Mouse (Mus musculus) liver, embryonic 14 days (tissue): ENCODE measurements around the gene Mat1a. TPM values are rescaled to one million over a fixed set of nuclear protein-coding genes. Genes with fewer than 3 reads are reported as not detected.

Source experiments
- polyA plus RNA-seq: library from polyadenylated mRNA; depleted of rRNA; stranded (reverse); fragments of >200 nt; gene quantifications from 2 replicates; pipeline ENCODE4 v1.2.3, GENCODE M21; 2012; rRNA removed

Mat1a gene
- 7.2 and 8.7 TPM in 2 replicates for polyA plus RNA-seq

DNA sequence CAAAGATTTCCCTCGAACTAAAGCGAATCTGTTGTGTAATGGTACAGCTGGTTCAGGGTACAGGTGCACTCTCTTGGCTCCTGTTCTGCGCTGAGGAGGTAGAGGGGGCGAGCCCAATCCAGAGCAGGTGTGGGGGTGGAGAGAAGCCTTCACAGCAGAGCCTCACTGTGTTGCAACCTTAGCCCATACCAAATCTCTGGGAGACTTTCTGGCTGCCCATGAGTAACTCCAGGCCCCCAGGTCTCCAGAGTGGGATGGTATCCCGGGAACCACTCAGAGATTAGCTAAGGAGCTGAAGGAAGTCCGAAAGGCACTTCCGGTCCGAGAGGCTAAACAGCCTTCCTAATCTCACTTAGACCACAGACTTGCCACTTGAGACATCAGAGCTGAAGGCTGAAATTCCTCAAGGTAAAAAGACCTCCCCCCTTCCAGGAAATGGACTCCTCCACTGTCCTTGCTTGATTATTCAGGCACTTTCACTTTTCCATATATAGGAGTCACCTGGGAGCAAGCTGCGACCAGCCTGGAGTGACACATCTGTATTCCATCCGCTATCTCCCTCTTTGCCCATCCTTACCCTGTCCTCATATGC lies at the start of gene Mat1a:
TSS of gene Mat1a (plus strand) at position 183 of the 592 bp plus-strand sequence.

DNA sequence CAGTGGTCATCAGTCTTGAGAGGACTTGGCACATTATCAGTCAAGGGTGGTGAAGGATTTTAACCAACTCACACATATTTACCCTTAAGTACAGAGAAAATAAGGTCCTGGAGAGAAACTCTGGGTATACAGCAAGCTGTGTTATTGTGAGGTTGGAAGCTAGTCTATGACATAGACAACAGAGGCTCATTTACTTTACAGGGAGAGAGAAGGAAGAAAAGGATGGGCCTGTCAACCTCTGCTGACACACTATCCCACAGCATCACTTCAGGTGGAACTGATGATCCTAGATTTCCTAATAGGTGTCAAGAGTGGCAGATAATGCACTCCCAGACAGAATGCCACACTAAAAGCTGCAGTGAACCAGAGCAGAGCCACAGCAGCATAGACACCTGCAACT lies 35.7 kb upstream of the Mat1a start, which contains the start of gene Dydc2:
TSS of gene Dydc2 (minus strand) at position 101 of the 400 bp plus-strand sequence.

DNA sequence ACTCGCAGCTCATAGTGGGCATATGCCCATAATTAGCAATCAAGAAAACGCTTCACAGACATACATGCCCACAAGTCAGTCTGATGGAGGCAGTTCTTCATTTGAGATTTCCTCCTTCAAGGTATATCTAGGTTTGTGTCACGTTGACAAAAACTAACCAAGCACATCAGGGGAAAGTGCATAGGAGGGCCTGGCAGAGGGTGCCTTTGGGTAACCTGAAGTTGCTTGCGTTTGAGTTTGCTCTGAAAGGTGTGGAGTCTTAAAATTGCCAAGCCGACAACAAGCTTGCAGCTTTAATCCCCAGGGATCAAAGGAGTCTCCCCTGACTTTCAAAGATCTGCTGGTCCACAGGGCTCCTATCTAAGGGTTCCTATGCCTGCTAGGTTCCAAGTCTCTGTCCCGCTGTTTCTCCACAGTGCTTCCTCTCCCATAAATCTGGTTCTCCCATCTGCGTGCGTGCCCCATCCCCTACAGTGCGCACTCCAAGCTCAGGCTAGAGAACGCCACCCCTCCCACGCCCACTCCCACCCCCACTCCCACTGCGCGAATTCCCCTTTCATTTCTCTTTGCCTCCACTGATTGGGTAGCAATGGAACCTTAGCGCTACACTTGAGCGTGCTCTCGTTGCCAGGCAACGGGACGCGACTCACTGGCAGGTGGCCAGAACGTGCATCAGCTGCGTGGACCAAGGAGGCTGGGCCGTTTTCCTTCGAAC lies 32.4 kb upstream of the Mat1a start, which contains the start of gene Dydc1:
TSS of gene Dydc1 (plus strand) at position 683 of the 715 bp plus-strand sequence.

DNA sequence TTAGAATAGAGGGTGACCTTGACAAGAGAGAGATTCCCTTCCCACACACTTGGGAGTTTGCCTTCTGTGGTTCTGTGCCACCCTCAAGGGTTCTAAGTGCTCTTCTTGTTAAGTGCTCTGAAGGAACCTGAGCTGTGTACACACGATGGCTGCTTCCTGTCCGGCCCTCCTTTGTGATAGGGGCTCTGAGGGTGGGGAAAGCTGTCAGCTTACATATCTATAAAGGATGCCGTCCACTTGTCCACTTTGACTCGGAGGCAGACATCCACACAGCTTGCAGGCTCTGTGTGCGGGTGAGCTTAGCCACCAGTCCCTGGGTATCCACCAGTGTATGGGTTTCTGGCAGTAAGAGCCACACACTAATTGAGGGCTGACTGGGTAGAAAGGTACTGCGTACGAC lies 26.7 kb downstream of the Mat1a start, which contains the start of gene Sftpa1:
TSS of gene Sftpa1 (plus strand) at position 243 of the 400 bp plus-strand sequence.

DNA sequence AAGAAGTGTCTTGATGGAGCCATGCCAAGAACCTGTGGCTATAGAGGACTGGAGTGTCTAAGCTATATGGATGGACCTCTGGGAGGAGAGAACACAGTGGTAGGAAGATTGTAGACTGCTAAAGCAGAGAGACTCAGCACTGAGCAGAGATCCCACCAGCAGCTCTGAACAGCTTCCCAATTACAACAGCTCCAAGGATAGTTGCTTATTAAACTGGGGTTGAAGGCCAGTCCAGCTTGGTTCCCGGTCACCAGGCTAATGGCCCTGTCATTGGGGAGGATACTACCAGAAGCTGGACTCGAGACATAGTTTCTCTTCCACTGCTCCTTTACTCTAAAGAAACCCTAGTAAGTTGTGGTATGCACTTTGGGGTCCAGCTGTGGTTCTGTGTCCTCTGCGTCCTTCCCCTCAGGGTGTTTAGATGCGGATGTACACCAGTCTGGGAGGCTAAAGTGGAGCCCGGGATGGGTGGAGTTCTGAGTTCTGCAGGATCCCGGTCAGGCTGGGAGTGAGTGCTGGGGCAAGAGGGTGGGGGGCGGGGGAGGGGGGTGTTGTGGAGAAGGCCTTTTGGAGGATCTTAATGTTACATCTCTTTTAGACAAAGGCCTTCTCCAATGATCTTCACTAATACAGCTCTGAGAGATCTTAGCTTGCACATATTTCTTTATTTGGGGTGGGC lies 46.5 kb downstream of the Mat1a start, which contains the start of gene Mbl1:
TSS of gene Mbl1 (plus strand) at position 239 of the 679 bp plus-strand sequence.

Other genes starting within 250 kb of the Mat1a start
- gene Sh2d4b, start 211.8 kb upstream of the Mat1a start, polyA plus RNA-seq = 0.23 and 0.24 TPM in 2 replicates
- gene Tspan14, start 138.2 kb upstream of the Mat1a start, polyA plus RNA-seq = 18.8 and 22.3 TPM in 2 replicates
- 37.3 and 41.3 TPM in 2 replicates for gene Fam213a, start 91.2 kb upstream of the Mat1a start, polyA plus RNA-seq
- gene Dydc2, start 35.8 kb upstream of the Mat1a start, polyA plus RNA-seq = not detected in 2 replicates
- gene Dydc1, start 32.1 kb upstream of the Mat1a start, polyA plus RNA-seq = not detected in 2 replicates
- gene Sftpa1, start 26.7 kb downstream of the Mat1a start, polyA plus RNA-seq = 0.07 and 0.10 TPM in 2 replicates
- gene Mbl1, start 46.4 kb downstream of the Mat1a start, polyA plus RNA-seq = 10.3 and 11.5 TPM in 2 replicates
- not detected in 2 replicates for gene Sftpd, start 80.1 kb downstream of the Mat1a start, polyA plus RNA-seq
- not detected in 2 replicates for gene Gm2832, start 173.8 kb downstream of the Mat1a start, polyA plus RNA-seq
- not detected in 2 replicates for gene Gm5798, start 243.6 kb downstream of the Mat1a start, polyA plus RNA-seq